Mouse (Mus musculus): ENCODE results near the gene Ctnna2.

The Ctnna2 gene

DNA sequence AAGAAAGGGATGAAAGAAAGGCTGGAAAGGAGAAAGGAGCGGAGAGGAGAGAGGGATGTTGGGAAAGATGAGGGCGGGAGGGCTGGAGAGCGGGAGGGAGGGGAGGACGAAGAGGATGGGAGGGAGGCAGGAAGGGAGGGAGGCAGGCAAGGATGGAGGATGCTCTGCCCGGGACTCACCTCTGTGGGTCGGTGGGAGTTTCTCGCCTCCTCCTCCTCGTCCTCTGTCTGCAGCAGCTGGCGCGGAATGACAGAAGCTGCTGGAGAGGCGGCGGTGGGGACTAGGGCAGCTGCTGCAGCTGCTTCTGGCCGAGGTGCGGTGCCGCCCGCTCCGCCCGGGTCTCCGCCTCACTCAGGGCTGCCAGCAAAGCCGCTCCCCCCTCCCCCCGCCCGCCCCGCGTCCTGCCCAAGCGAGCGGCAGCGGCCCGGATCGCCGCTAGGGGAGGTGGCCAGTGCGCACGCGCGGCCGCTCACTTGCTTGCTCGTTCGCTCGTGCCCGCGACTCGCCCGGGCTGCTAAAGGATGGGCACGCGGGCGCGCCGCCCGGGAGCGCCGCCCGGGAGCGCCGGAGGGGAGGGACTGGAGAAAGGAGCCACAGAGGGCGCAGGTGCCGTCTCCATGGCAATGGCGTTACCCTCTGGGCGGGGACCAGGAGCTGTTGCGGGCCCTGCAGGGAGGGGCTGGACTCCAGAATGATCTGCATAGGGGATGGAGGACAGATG is at the start of gene Ctnna2:
TSS of gene Ctnna2 (minus strand) at position 459 of the 721 bp plus-strand sequence.
- DNase-seq (ENCODE audit: low read depth, low spot score) = no peak

DNA sequence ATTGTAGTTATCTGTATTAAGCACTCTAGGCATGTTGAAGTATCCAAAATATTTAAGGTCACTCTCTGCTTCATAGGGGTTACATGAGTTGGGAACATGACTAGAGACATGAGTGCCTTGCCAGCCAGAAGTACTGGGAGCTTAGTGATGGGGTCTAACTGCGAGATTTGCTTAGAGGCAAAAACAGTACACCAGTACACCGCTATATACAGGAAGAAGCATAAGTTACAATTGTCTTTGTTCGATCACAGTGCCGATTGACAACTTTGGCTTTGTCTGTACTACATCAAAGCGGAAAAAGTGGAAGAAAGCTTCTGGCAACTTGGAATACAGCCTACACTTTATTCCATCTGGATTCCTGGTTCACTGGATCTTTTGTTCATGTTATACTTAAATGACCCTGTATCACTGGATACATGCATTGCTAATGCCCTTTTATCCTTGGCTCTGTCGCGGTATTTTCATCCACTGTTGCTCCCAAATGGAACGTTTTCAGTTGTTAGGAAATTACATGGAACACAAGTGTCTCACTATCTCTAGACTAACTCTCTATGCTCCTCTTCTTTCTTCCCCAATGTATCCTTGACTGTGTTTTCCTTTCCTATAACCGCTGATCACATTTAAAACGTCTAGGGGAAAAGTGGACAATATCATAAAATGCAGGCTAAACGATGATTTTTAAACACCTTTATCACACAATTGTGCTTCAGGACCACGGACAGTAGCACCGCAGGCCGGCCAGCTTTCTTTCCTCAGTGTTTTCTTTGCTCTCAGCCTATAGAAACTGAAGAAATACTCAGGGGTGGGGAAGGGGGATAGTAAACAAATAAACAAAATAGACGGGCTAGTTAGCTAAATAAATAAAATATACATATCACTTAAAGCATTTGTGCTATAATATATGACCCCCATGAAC is 896 bp upstream of the Ctnna2 start:
- DNase-seq (ENCODE audit: low read depth, low spot score) = no peak

DNA sequence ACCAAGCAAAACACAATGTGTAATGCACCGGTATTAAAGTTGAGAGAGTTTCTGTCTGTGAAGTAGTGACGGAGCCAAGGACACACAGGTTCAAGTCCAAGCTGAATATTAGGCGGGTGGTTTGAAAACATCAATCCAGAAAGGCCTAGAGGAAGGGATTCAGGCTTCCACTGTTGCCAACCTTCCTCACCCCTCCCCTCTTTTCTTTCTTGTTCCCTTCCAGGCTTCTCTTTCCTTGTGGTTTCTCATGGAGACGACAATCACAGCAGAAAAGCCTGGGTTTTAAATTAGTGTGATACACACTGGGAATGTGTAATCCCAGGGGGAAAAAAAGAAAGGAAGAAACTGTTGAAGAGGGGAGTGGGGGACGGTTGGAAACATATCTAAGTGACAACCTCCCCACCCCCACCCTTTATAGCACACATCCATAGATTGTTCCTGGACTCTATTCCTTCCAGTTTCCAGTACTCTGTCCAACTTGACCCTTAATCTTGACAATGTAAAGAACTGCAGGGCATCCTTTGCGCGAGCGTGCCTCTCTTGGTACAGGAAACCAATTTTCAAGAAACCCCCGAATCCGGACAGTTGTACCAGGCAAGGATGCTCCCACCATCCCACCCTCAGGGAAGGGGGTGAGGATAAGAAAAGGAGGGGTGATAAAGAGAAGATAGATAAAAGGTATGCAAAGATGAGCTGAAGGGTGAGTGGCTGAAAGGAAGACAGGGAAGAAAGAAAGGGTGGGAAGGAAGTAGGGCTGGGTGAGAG is 841 bp downstream of the Ctnna2 start:
- no peak for DNase-seq (ENCODE audit: low read depth, low spot score)

DNA sequence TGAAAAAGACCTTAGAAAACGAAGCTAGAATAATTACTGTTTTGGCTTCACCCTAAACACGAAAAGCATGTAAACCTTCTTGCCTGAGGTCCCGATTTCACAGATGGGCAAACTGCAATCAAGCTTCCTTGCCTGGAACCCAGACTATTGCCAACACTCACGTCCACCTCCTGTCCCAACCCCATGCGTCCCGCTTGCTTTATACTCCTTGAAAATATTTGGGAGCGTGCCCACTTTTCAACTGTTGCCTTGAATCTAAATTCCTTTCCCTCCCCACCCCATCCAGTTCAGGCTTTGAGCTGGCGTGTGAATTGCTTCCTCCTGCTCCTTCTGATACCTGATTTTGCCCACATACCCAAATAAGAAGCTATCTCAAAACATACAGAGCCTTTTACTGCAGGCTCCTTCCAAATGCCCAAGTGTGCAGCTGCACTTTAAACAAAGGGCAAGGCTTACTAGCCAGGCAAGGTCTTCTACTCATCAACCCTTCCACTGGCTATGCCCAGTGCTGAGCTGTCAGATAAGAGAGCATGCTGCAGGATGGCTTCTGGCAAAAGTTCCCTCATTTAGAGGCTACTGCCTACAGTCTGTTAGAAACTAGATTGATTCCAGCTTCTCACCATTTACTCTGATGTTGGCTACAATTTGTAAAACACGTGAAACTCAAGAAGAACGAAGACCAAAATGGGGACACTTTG is 8.8 kb downstream of the Ctnna2 start:
- no peak for DNase-seq (ENCODE audit: low read depth, low spot score)

DNA sequence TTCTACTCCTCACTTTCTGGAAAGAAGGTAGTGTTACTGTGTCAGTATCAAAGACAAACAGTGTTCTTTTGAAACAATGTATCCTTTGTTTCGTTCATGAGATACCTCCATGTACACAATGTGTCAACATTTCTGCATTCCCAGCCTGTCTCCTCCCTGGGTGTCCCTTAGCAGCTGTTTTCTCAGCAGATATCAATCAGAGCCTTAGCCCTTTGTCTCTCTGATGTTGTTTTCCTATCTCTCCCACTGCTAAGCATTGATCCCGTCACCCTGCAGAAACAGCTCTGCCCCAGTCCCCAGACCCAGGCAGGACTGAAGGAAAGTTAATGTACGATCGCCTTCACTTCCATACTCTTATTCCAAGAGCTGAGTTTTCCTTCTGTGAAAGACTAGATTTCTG is 9.7 kb downstream of the Ctnna2 start:
- DNase-seq (ENCODE audit: low read depth, low spot score) = no peak

DNA sequence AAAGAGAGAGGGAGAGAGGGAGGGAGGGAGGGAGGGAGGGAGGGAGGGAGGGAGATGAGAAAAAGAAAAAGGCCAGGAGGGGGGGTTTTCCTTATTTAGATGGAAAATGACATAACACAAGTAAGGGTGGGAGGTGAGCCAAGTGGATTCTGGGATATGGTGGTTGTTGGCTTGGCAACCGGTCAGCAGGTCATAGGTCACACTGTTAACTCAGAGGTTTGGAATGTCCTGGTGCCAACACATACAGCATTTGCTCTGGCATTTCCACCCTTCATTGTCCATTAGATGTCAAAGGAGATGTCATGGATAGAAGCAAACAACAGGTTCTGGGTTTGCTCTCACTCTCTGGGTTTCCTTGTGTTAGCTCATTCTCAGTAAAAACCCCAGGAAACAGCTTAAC is 17.5 kb downstream of the Ctnna2 start:
- no peak for DNase-seq (ENCODE audit: low read depth, low spot score)

DNA sequence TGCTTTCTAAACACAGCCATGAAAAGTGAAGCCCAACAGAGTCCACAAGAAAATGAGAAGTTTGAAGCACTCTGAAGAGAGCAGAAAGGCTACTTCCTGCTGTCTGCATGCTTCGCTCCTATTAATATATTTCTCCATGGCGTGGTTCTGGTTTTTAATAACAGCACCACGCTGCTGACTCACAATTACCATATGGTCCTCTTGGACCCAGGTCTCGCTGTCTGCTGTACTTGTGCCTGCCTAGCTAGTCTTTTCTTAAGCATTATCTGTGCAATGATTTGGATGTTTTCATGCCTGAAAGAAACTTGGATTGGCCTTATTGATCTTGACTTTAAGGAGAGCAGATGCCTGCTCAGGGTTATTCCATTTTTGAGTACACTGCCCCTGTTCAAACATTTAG is 28.2 kb downstream of the Ctnna2 start:
- DNase-seq (ENCODE audit: low read depth, low spot score) = no peak

DNA sequence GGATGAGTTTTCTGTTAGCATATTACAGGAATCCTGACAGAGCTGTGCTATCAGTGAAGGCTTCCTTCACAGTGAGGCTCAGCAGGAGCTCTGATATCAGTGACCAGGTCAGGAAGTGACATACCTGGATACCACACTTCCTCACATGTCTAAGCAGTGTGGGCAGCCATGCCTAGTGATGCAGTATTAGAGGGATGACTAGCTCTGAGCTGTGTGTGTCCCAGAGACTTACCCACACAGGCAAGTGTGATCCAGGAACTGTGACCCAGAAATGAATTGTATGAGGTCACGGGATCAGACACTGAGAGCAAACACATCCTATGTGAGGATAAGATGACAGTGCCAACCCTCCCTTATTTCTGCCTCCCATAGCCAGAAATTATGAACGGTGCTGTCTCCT is 28.8 kb downstream of the Ctnna2 start:
- no peak for DNase-seq (ENCODE audit: low read depth, low spot score)

DNA sequence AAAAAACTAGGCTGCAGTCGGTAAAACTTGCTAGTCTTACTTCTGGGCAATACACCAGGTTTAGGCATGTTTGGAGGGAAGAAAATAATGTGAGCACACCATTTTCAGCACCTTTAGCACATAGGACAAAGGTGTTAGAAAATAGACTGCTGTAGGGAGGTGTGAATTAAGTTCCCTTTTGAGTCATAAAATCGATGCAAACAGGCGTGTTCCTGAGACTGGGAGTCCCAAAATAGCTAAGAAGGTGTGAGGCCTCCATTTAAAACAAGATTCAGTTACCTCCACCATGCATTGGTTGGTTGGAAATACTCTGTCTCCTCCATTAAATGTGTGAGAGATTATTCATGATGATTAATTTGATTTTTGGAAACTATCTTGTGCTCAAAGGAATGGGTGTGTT is 50.1 kb downstream of the Ctnna2 start:
- no peak for DNase-seq (ENCODE audit: low read depth, low spot score)

DNA sequence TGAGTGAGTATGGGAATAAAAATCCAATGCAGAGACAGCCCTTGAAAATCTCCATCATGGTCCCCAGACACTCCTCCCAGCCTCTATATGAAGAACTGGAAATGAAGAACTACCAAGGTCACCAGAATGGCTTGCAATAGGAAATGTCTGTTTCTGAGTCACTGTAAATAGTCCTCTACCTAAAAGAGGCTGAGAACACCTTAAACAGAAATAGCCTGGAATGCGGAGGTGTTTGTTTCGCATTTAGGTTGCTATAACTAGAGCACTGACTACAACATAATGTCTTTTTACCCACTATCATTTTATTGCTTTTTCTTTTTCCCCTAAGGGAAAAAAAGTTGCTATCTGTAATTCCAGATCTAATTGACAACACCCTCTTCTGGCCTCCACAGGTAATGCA is 106.3 kb downstream of the Ctnna2 start:
- DNase-seq (ENCODE audit: low read depth, low spot score) = no peak

DNA sequence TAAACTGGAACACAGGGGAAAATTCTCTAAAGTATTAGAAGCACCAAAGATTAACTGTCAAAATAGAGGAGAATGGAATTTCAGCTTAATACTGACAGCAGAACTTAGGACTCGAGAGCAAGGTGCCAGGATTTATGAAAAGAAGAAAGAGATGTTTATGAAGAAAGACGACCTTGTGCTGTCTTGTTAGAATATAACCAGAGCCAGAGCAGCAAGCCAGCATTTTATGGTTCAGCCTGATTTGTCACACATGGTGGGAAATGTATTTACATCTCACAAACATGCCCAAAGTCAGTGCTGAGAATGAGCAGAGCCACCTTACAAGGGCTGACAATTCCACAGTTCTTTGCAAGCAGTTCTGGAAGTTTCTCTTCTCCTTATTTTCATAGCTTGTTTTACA is 110.2 kb downstream of the Ctnna2 start:
- no peak for DNase-seq (ENCODE audit: low read depth, low spot score)

DNA sequence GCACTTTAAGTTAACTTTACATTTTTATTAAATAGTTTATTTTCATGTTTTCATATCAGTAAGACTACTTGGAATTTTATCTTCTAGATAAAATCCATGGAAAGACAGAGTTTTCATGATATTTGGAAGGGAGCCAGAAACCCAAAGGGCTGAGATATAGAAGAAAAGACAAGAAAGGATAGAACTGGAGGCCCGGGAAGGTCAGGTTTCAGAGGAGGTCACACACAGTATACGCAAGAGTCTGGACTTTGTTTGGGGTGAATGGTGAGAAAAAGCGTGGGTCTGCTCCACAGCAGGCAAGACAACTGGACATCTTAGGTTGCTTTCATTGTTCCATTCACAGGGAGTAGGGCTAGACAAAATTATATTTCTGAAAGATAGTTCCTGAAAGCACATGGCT is 111.4 kb downstream of the Ctnna2 start:
- no peak for DNase-seq (ENCODE audit: low read depth, low spot score)

DNA sequence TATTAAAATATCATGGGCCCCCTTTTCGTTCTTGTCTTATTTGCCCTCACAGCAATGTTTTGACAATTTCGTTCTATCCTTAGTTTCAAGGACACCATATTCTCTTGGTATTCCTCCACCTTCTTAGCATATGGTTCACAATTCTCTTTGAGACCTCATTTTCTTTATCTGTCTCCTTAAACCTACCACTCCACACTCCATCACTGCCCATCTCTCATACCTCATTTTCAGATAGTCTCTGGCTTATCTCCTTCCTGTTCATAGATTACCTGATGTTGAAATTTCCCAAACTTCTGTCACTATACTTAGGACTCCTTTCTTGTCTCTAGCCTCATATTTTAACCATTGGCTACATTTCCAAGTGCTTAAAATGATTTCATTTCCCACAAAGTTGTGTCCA is 116.1 kb downstream of the Ctnna2 start:
- DNase-seq (ENCODE audit: low read depth, low spot score) = no peak

DNA sequence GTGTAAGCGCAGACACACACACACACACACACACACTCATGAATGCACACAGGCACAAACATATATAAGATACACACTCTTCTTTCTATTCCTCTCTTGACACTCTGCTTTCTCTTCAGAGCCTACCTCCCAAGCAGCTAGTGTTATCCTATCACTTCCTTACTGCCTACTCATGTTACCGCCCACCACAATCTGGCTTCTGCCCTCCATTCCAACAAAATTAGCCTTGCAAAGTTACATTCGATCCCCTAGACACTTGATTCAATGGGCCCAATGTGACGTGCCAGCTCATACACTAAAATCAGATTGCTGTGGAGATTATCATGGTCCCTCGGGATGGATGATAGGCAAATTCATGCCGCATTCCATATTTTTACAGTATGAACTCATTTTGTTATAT is 116.7 kb downstream of the Ctnna2 start:
- no peak for DNase-seq (ENCODE audit: low read depth, low spot score)

DNA sequence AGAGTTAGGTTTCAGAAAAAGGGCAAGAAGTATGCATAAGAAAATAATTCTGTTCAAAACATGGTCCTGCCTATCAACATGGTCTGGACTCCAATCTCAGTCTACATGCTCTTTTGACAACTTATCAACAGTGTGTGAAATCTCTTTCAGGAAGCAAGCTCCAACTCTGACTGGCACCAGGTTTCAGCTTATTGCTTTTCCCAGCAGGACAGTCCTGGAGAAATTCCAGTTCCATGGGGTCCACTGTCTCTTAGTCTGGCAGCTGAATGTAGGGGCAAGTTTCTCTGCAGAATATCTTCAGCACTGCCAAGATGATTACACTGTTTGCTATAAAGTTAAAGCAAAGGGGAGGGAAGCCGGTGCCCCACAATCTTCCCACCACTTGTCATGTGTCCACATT is 130.1 kb downstream of the Ctnna2 start:
- no peak for DNase-seq (ENCODE audit: low read depth, low spot score)

DNA sequence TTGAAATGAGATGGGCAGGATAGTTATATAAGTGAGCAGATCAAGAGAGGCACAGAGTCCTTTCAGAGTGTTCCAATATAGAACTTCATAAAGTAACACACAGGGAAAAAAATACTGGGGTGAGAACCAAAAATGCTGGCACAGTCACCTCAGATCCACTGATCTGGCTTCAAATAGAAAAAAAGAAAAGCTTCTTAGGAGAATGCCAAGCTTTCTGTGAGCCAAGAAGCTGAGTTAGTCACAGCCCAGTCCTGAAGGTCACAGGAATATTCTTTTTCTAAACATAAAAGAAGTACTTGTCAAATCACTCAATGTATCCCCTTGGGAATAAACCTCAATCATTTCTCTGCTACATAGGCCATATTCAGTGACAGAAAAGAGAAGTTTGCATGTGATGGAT is 130.7 kb downstream of the Ctnna2 start:
- no peak for DNase-seq (ENCODE audit: low read depth, low spot score)

DNA sequence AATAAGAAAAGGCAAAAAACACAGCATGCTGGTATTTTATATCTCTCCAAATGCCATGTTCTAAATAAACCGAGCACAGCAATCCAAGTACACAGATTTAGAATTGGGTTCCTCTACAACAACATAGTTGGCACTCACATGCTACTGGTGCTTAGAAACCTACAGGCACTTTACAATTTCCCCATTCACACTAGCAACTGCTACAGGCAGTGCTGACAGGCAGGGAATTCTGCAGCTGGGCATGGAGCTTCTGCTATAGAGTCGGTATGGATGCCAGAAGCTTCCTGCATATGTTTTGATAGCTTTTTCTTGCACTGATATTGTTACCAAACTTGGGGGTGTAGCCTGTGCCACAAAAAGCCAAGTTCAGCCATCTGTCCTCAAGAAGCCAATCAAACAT is 131.8 kb downstream of the Ctnna2 start:
- no peak for DNase-seq (ENCODE audit: low read depth, low spot score)

DNA sequence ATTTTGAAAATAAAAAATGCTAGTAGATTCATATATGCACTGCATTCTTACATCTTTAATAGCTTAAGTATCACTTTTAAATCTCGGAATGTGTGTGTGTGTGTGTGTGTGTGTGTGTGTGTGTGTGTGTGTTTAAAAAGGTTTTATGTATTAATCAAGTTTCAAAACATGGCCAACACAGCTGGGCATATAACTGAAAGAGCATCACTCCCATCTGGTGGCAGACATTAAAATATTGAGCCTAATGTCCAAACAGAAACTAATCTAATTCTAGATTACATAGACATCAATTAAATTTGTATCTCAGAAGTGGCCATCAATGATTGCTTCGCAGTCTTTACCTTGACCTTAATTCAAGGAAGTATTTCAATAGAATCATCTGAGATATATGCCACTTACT is 140.4 kb downstream of the Ctnna2 start:
- no peak for DNase-seq (ENCODE audit: low read depth, low spot score)

DNA sequence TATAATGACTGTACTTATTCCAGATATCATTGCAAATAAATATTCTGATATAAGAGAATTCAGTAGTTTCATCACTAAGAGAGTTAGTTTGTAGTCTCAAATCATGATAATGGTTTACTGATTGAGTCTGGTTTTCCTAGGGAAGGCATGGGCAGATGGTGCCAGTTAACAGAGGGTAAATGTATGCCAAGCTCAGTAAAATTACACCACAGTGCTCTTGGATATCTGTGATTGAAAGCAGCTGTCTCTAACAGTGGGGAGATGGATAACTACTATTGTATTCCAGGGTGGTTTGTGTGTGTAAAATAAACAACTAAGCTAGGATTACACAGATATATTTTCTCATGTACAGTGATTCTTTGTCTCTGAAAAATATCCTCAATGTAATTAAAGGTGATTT is 140.8 kb downstream of the Ctnna2 start:
- no peak for DNase-seq (ENCODE audit: low read depth, low spot score)

DNA sequence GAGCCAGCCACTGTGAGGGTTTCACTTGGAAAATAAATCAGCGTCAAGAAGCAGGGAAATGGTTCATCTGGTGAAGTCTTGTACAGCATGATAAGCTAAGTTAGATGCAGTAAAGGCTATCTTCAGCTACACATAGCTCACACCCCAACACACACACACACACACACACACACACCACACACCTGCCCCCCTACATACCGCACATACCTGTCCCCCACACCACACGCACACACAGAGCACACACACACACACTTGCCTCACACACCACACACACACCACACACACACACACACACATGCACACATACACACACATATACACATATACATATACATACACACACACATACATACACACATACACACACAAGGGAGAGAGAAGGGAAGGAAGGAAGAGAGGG is 142.0 kb downstream of the Ctnna2 start:
- DNase-seq (ENCODE audit: low read depth, low spot score) = no peak

DNA sequence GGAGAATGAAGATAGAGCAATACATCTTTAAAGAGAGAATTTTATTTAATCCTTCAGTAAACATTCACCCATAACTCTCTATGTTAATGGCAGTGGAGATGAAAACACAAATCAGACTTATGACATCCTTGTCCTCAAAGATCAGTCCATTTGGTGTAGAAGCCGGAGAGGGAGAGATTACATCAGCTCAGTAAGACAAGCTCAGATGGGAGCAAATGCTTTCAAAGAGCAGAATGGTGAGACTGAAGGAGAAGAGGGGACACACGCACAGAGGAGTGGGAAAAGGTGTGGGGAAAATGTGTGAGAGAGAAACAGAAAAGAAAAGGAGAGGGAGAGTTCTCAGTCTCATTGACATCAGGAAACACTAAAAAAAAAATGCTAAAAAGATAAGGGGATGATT is 144.8 kb downstream of the Ctnna2 start:
- DNase-seq (ENCODE audit: low read depth, low spot score) = no peak

DNA sequence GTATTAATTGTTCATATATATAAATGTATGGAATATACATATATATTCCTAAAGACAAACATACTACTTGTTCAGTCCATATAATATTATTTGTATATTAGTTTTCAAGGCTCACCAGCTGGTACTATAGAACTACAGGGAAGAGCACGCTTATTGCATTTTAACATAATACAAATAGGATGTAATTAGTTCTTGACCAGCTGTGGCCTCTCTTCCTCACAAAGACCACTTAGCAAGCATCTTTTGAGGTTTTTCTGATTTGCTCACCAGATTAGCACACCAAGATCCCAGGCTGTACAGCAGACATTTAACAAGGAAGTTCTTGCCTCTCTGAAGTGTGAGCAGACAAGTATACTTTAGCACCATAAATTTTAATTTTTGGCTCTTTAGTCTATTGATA is 152.0 kb downstream of the Ctnna2 start:
- DNase-seq (ENCODE audit: low read depth, low spot score) = no peak
